Mouse (Mus musculus) fat pad, adult 2 months (tissue): ENCODE data around the gene G0s2.

Experiments
- DNase-seq: peaks from one replicate; pipeline ENCODE4 v3.0.0-alpha.2; 2011; ENCODE audit warnings: low read depth, low spot score; ENCODE audit errors: extremely low read depth

The G0s2 gene

GRCm38 (mm10) chr1:193272916-193273601, at the start of gene G0s2:
TSS of gene G0s2 (minus strand) at chr1:193273217.
- no peak for DNase-seq

GRCm38 (mm10) chr1:193320398-193320797, 47.4 kb upstream of the G0s2 start:
- no peak for DNase-seq

- no peak for DNase-seq
Observed at GRCm38 (mm10) chr1:193319721-193320120, 46.7 kb upstream of the G0s2 start.

- DNase-seq = no peak
Observed at GRCm38 (mm10) chr1:193317159-193317559, 44.1 kb upstream of the G0s2 start.

GRCm38 (mm10) chr1:193316358-193316750, 43.3 kb upstream of the G0s2 start:
- DNase-seq = no peak

- no peak for DNase-seq
Observed at GRCm38 (mm10) chr1:193315705-193316357, 42.8 kb upstream of the G0s2 start.

GRCm38 (mm10) chr1:193311596-193311995, 38.6 kb upstream of the G0s2 start:
- DNase-seq = no peak

GRCm38 (mm10) chr1:193310519-193311085, 37.6 kb upstream of the G0s2 start:
- no peak for DNase-seq

GRCm38 (mm10) chr1:193309785-193310518, 36.9 kb upstream of the G0s2 start:
- no peak for DNase-seq

GRCm38 (mm10) chr1:193306832-193307231, 33.8 kb upstream of the G0s2 start:
- DNase-seq = no peak

- no peak for DNase-seq
Observed at GRCm38 (mm10) chr1:193305386-193305785, 32.4 kb upstream of the G0s2 start.

- no peak for DNase-seq
Observed at GRCm38 (mm10) chr1:193303096-193303495, 30.1 kb upstream of the G0s2 start.

GRCm38 (mm10) chr1:193302093-193302405, 29.0 kb upstream of the G0s2 start:
- DNase-seq = no peak

- DNase-seq = no peak
Observed at GRCm38 (mm10) chr1:193301216-193302092, 28.4 kb upstream of the G0s2 start.

- DNase-seq = no peak
Observed at GRCm38 (mm10) chr1:193299995-193300394, 27.0 kb upstream of the G0s2 start.

- DNase-seq = no peak
Observed at GRCm38 (mm10) chr1:193298141-193298765, 25.2 kb upstream of the G0s2 start.

- DNase-seq = no peak
Observed at GRCm38 (mm10) chr1:193295920-193296319, 22.9 kb upstream of the G0s2 start.

- DNase-seq = no peak
Observed at GRCm38 (mm10) chr1:193293926-193294325, 20.9 kb upstream of the G0s2 start.

GRCm38 (mm10) chr1:193293039-193293438, 20.0 kb upstream of the G0s2 start:
- no peak for DNase-seq

GRCm38 (mm10) chr1:193290686-193291085, 17.7 kb upstream of the G0s2 start:
- DNase-seq = no peak
